Mouse (Mus musculus) urinary bladder, postnatal 4 days (tissue): ENCODE data around the gene Hyal3.
A peak's percentile ranks its signal among the peaks of the same experiment; 100 is the strongest.

ENCODE experiments used
- DNase-seq, 2 experiments: peaks; one replicate each; pipeline ENCODE4 v3.0.0; 2021 to 2022; ENCODE audit warnings: low spot score in 2 of 2

The Hyal3 gene

DNA sequence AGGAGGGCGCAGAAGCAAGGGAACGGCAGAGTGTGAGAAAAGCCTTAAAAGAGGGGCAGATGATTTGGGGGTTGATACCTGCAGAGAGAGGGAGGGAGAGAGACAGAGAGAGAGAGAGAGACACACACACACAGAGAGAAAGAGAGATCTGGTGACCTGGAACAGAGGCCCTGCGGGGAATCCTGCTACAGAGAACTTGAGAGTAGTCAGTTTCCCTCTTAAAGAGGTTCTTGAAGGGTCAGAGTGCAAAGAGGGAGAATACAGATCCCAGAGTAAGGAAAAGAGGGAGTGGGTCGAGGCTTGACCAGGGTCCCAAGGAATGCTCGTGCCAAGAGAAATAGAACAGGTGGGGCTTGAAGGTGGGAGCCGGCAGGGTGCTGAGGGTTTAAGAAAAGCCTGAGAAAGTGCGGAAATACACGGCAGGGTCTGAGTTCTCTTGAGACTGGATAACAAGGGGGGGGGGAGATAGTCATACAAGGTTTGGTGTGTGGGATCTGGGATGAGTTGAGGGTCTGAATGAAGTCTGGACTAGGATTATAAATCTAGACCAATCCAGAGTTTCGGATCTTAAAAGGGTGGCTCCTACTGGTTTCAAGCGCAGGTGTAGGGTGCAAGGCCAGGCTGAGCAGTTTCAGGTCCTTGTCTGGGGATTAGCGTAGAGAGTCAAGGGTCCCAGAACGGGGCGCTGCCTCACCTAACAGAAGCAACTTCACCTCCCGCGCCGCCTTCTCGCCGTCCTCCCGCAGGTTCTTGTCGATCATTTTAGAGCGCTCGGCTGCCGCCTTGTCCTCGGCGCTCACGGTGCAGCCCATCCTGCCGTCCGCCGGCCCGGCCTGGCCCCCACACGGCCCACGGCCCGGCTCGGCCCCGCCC, 54.0 kb downstream of the Hyal3 start:
- no peak for DNase-seq

DNA sequence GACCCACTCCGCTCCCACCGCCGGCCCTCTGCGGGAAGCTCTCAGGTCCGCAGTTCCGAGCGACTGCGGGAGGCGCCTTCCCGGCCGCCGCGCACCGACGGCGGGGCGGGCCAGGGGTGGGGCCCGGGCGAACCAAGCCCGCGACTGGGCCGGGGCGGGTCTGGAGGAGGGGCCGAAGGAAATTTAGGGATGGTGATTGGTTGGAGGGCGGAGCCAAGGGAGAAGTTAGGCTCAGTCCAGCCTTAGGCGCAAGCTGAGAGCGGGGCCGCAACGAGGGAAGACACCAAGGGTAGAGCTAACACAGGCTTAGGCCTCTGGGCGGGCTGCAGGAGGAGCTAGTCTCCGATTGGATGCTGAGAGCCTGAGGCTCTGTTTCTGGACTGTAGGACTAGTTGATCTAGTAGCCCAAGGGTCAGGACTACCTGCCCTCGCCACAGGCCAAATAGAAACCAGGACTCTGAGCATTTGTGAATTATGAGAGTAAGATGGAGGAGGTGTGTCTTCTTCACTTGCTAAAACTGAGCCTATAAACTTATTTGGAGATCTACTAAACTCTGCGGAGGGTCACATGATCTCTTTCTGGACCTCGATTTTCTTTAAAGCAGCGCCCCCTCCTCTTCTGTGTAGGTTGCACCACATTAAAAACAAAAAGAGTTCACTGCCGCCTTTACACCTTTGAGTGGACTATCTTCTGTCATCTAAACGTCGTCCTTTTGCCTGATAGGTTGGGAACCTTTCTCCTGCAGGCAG, 54.8 kb downstream of the Hyal3 start, which contains the start of gene Gnai2:
Gnai2 (minus strand) TSS at position 89 of the 750 bp plus-strand sequence.
- DNase-seq = peak; percentile 95 to 96
